Mouse (Mus musculus) urinary bladder, postnatal 4 days (tissue): ENCODE data around the gene Hbb-bt.
"Not testable (repeated sequence)": the region's sequence is repeated elsewhere in the genome, so short reads cannot be mapped to it uniquely, and the experiment has no call there.

Experiments
- DNase-seq, 2 experiments: peaks; one replicate each; pipeline ENCODE4 v3.0.0; 2021 to 2022; ENCODE audit warnings: low spot score in 2 of 2

Gene Hbb-bt

DNA sequence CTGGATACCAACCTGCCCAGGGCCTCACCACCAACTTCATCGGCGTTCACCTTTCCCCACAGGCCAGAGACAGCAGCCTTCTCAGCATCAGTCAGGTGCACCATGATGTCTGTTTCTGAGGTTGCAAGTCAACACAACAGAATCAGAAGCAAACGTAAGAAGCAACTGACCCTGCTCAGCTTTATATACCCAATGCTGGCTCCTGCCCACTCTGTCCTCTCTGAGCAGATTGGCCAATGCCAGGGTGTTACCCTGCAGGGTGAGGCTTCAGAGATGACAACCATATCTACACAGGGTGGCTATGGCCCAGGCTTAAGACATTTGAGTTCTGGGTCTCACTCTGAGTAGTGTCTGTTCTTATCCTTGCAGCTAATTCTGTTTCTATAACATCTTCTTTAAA, at the start of gene Hbb-bt:
Gene Hbb-bt, minus strand, starts transcription at position 231 of the 400 bp plus-strand sequence.
- no peak for DNase-seq

DNA sequence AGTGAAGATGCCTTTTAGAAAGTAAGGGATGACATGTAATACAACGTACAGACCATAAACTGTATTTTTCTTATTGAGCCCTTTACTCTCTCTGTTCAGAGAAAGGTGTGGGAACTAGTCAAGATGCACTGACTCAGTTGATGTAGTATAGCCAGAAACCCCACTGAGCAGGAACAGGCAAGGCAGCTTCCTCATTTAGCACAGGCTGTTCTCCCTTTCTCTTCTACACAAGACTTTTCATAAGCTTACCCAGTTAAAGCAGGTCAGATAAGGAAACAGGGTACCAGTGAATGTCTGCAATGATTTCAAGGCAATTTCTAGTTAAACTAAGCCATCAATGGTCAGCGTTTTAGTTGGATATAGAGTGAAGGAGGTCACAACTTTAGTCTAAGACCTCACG, 47.7 kb upstream of the Hbb-bt start:
- DNase-seq: no peak

DNA sequence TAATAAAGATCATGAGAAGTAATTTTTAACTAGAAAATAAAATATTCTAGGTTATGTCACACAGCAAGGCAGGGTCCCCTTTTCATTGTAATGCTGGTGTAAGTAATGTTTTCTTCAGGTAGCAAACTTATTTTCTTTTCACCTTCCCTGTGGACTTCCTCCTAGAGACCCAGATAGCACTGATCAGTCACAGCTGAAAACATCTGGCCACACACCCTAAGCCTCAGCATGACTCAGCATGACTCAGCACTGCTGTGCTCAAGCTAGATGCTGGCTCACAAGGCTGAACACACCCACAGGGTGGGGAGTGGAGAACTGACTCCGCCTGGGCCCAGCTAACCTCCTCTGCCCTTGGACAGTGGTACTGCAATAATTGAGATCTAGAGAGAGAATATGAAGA, 47.1 kb upstream of the Hbb-bt start:
- DNase-seq: peak in 1 of 2 experiments; percentile 16

DNA sequence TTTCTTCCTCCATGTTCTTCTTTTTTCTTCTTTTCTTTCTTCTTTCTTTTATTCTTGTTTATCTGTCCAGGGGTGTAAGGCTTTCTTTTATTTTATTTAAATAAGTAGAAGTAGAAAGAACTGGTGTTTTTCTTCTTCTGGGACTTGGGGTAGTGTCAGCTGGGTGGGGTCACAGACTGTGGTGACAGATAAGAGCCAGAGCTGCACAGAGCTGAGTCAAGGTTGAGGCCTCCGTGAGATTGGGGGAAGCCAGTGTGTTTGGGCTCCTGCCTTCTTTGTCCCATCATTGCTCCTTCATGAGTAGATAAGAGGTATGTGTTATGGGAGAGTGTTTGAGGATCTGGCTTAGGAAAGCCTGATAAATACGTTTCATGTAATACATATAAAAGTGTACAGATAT, 45.3 kb upstream of the Hbb-bt start:
- no peak for DNase-seq

DNA sequence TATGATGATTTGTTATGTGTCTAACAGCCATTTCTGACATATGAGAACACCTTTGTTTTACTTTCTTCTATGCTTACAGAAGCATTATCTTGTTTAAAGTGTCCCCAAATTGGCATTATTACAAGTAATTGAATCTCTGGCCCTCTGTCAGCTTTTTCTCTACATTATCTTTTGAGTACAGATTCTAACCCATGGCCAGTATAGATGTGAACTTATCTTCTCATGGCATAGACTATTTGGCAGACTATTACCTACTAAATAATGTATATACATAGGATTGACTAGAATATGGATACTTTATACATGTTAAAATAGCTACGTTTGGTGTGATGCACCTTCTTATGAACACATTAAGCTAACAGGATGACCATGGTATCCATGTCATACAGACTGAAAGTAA, 40.9 kb upstream of the Hbb-bt start:
- DNase-seq: no peak

DNA sequence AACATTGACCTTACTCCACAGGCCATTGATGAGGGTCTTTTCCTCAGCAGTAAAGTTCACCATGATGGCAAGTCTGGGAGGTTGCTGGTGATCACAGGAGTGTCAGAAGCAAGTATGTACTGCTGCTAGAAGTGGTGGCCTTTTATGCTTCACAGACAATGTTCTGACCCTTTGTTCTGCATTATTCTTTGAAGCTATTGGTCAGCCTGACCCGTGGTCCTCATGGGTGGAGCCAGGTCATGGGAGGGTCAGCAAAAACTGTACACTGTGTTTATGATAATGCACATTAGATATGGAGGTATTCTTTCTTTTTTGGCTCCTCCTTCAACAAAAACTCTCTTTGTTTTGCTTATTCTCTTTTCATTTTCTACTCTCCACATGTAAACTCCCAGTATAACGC, 39.3 kb upstream of the Hbb-bt start, which contains the start of gene Hbb-y:
Gene Hbb-y, minus strand, starts transcription at position 127 of the 400 bp plus-strand sequence.
- DNase-seq: no peak

DNA sequence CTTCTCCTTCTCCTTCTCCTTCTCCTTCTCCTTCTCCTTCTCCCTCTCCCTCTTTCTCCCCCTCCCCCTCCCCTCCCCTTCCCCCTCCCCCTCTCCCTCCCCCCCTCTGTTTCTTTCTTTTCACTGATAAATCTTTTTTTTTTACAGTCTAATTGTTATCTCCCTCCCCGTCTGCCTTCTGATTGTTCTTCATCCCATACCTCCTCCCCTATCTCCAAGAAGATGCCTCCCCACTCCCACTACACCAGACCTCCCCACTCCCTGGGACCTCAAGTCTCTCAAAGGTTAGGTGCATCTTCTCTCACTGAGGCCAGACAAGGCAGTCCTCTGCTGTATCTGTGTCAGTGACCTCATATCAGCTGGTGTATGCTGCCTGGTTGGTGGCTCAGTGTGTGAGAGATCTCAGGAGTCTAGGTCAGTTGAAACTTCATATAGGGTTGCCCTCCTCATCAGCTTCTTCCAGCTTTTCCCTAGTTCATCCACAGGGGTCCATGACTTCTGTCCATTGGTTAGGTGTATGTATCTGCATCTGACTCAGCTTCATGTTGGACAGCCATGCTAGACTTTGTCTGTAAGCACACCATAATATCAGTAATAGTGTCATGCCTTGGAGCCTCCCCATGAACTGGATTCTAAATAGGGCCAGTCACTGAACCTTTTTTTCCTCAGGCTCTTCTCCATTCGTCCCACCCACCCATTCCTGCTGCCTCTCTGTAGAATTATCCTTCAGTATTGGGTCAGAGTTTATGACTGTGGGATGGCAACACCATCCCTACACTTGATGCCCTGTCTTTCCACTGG, 30.9 kb upstream of the Hbb-bt start:
- DNase-seq: no peak

DNA sequence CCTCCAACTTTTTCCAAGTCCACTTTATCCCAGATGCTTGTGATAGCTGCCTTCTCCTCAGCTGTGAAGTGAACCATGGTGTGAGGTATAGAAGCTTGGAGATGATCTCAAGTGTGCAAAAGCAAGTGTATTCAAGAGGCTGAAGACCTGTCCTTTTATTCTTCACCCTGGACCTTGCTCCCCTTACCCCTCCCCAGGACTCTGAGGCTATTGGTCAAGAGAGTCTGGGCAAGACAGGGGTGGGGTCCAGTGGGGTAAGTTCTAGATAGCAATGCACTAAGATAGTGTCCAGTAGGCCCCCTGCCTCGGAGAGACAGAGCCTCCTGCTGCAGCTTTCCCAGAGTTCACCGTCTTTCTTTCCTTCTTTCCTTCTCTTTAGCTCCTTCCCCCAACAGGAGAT, 29.2 kb upstream of the Hbb-bt start, which contains the start of gene Hbb-bh1:
Gene Hbb-bh1, minus strand, starts transcription at position 131 of the 400 bp plus-strand sequence.
- no peak for DNase-seq

DNA sequence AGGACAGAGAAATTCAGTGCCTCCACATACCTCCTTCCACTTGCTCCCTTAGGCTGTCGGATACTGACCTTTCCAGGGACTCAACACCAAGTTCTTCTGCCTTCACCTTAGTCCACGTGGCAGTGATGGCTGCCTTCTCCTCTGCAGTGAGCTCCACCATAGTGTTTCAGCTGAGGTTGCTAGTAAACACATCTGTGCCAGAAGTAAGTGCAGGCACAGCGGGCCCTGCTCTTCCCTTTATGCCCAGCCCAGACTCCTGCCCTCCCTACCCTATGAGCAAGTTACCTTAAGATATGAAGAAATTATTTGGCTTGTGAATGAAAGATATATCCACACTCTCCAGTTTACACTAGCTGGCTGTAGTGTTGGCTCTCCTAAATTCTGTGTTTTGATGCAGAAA, 26.5 kb upstream of the Hbb-bt start, which contains the start of gene Hbb-bh2:
Gene Hbb-bh2, minus strand, starts transcription at position 253 of the 400 bp plus-strand sequence.
- DNase-seq: no peak

DNA sequence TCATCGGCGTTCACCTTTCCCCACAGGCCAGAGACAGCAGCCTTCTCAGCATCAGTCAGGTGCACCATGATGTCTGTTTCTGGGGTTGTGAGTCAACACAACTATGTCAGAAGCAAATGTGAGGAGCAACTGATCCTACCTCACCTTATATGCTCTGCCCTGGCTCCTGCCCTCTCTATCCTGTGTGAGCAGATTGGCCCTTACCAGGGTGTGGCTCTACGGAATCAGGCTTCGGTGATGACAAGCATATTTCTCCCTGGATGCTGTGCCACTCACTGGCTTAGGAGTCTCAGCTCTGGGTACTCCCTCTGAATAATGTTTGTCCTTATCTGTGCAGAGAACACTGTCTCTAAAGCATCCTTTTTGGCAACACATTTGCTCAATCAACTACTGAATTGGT, 14.0 kb upstream of the Hbb-bt start, which contains the start of gene Hbb-bs:
Gene Hbb-bs, minus strand, starts transcription at position 289 of the 400 bp plus-strand sequence.
- DNase-seq: no peak

DNA sequence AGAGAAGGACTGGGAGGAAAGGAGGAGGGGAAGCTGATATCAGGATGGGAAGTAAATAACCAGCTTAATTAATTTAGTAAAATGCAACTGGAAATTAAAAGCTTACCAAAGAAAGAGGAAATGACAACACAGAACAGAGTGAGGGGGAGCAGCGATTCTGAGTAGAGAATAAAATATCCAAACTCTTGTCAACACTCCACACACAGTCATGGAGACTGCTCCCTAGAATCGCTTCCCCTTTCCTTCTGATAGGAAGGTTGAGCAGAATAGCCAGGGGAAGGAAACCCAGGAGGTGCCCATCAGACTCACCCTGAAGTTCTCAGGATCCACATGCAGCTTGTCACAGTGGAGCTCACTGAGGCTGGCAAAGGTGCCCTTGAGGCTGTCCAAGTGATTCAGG, 13.3 kb upstream of the Hbb-bt start:
- not testable (repeated sequence) for DNase-seq

DNA sequence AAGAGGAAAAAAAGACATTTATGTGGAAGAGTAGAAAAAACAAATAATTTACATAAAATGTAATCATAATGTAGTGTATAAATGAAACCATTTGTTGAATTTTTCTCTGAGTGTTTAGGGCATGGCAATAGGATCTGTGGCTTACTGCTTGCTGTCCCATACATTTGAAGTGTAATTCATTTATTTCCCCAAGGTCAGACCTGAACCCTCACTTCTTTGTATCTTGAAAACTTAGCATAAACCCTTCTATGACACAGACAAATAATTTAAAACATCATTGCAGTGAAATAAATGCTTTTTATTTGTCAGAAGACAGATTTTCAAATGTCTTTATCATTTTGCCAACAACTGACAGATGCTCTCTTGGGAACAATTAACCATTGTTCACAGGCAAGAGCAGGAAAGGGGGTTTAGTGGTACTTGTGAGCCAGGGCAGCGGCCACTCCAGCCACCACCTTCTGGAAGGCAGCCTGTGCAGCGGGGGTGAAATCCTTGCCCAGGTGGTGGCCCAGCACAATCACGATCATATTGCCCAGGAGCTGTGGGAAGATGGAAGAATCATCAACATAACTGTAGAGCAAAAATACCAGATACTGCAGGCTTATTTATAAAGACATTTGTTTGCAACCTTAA, 12.6 kb upstream of the Hbb-bt start:
- DNase-seq: no peak

DNA sequence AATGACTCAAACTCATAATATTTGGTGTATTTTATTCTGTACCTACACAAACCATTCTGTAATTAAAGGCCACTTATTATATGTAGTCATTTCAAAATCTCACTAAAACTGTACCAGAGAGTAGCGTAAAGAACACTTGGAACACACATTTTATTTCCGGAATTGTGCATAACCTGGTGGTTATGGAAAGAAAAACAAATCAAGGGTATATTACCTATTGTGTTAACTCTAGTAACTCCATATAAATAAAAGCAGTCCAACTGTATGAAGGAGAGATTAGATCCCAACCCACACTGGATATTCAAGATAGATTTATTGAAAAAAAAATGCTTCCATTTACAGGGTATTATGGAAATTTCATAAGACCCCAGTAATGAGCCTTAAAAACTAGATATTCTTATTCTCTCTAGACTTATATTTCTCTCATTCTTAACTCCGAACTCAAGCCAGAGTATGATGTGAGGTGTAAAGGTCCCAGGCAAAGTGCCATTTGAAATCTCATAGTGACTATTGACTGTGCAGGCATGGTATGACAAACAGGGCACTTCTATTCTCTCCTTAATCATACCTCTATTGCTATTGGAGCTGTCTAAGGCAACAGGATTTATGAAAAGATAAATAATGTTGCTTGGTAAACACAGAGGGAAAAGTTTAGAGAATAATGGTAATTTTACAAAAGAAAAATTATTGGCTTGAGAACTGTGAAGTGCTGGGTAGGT, 11.9 kb upstream of the Hbb-bt start:
- no peak for DNase-seq

DNA sequence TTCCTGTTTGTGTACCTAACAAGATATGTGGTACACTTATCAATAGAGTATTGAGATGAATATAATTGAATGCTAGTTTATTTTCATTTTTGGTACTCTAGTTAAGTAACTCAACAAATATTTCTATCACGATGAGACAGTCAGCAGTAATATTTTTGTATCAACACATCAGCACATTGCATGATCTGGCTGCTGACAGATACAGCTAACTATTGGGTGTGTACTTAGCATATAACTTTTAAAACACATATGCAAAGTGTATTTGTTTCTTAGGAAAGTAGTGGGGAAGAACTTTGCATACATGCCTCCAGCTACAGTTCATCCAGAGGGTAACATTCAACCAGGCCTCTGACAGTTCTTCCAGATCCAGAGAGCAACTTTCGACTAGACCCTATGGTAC, 10.8 kb upstream of the Hbb-bt start:
- DNase-seq: no peak

DNA sequence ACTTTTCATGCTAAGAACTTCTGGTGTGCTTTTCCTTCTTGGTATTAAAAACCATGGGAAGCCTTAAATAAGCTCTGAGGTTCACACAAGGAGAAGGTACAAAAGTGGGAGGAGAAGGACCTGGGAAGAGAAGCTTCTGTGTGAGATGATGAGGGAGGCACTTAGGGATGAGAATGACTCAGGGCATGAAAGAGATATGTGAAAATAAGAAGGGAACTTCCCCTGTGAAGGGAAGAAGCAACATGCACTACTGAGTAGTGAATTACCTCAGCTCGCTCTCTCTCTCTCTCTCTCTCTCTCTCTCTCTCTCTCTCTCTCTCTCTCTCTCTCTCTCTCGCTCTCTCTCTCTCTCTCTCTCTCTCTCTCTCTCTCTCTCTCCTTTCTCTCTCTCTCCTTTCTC, 1.3 kb upstream of the Hbb-bt start:
- not testable (repeated sequence) for DNase-seq

DNA sequence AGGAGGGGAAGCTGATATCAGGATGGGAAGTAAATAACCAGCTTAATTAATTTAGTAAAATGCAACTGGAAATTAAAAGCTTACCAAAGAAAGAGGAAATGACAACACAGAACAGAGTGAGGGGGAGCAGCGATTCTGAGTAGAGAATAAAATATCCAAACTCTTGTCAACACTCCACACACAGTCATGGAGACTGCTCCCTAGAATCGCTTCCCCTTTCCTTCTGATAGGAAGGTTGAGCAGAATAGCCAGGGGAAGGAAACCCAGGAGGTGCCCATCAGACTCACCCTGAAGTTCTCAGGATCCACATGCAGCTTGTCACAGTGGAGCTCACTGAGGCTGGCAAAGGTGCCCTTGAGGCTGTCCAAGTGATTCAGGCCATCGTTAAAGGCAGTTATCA, 644 bp downstream of the Hbb-bt start:
- DNase-seq: not testable (repeated sequence)

DNA sequence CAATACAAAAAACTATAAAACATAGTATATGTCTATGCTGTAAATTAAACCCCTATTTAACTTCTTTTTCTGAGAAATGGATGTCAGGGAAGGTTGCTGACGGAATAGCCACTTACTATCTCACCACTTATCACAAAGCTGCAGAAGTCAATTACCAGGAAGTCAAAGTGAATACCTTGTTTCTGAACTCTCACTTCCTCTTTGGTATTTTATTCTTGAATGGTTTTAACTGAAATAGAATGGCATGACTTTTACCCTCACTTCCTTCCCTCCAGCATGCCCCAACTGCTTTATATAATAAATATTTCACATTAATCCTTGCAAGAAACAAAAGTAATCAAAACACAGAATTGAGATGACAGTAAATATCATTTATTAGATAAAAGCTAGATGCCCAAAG, 1.6 kb downstream of the Hbb-bt start:
- DNase-seq: no peak

DNA sequence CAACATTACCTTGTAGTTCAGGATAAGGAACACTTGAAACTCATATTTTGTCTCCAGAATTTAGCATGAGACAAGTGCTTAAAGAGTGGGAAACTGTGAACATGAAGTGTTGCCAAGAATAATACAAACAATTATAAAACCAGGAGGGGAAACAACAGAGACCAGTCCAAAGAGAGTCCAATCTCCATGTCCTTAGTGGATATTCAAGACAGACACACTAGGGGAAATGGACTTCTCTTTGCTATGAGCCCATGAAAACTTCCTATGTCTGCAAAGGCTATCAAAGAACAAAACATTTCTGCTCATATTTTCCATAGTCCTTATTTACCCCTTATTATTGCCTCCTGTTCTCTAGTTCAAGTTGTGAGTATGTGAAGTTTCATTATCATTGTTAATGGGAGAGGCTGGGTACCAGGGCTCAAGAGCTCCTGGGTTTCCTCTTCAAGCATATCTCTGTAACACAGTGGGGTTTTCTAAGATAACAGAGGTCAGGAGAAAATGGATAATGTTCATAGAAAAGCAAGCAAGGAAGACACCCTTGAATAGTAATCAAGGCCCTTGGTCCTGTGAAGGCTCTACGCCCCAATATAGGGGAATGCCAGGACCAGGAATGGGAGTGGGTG, 2.5 kb downstream of the Hbb-bt start:
- DNase-seq: no peak

DNA sequence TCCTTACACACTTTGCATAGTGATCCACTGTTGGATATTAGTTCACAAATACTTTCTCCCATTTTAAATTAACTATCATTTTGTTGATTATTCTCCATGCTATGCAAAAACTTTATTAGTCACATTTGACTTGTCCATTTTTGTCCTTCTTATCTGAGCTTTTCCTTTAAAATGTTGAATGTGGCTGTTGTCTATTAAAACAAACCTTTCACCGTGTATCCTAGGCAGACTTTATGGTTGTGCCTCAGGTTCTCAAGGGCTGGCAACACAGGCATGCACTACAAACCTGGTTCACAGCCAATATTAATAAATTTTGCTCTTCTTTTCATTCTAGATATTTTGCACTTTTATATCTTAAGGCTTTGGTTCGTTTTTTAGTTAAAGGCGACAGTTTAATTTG, 3.0 kb downstream of the Hbb-bt start:
- no peak for DNase-seq

DNA sequence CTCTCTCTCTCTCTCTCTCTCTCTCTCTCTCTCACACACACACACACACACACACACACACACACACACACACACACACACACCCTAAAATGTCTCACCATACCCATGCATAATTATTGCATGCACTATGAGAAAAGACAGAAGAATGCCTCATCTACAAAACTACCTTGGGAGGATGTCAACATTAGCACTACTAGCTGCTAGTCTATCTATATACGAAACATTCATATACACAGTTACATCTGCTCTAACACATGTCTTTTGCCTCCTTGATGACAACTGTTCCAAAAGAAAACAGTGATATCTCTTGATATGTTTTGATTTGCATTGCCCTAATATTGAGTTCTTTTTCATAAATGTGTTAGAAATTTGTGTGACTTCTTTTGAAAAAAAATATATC, 3.5 kb downstream of the Hbb-bt start:
- DNase-seq: no peak

DNA sequence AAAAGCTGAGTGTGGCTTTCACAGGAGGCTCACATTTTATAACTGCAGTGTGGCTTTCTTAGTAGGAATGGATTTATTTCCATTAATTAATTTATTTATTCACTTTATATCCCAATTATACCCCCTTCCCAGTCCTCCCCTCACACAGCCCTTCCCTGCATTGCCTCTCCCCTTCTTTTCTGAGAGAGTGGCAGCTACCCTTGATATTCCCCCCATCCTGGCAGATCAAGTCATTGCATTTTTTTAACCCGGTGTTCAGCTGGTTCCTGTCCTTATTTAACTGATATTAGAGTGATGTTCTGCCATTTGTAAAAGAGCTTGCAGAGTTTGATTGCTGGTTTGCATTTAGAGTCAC, 4.0 kb downstream of the Hbb-bt start:
- no peak for DNase-seq
